Mouse (Mus musculus) cerebellum, adult 18-20 months (tissue): ENCODE measurements around the gene Gon4l.
"Not testable (repeated sequence)": the region's sequence is repeated elsewhere in the genome, so short reads cannot be mapped to it uniquely, and the experiment has no call there.

Source experiments
- DNase-seq, 2 experiments: peaks; one replicate each; pipeline ENCODE4 v3.0.0; 2021

The Gon4l gene

GRCm38 (mm10) chr3:88834951-88835491 is at the start of gene Gon4l:
TSS of gene Gon4l (plus strand) at chr3:88835231.
- peak; percentile 25 to 50 for DNase-seq

GRCm38 (mm10) chr3:88786323-88786722 is 48.7 kb upstream of the Gon4l start:
- DNase-seq, result not testable (repeated sequence)

- DNase-seq, result not testable (repeated sequence)
These were observed 48.2 kb upstream of the Gon4l start for GRCm38 (mm10) chr3:88786805-88787204.

GRCm38 (mm10) chr3:88788033-88788432 is 47.0 kb upstream of the Gon4l start:
- DNase-seq, result not testable (repeated sequence)

- DNase-seq, result not testable (repeated sequence)
These were observed 37.5 kb upstream of the Gon4l start for GRCm38 (mm10) chr3:88797507-88797906.

GRCm38 (mm10) chr3:88803910-88804540 is 31.0 kb upstream of the Gon4l start:
- DNase-seq, result no peak

- DNase-seq, result no peak
These were observed 9.3 kb upstream of the Gon4l start for GRCm38 (mm10) chr3:88825710-88826109.

GRCm38 (mm10) chr3:88827231-88827630 is 7.8 kb upstream of the Gon4l start:
- no peak for DNase-seq

- peak; percentile 80 to 82 for DNase-seq
These were observed 3.6 kb upstream of the Gon4l start for GRCm38 (mm10) chr3:88831177-88832121.

- DNase-seq, result peak; percentile 70 to 77
These were observed 2.6 kb upstream of the Gon4l start for GRCm38 (mm10) chr3:88832388-88832787.

GRCm38 (mm10) chr3:88849172-88849571 is 14.1 kb downstream of the Gon4l start:
- no peak for DNase-seq

GRCm38 (mm10) chr3:88855837-88856236 is 20.8 kb downstream of the Gon4l start:
- DNase-seq, result no peak

- no peak for DNase-seq
These were observed 27.1 kb downstream of the Gon4l start for GRCm38 (mm10) chr3:88862129-88862528.

GRCm38 (mm10) chr3:88866735-88867134 is 31.7 kb downstream of the Gon4l start:
- DNase-seq, result not testable (repeated sequence)

- not testable (repeated sequence) for DNase-seq
These were observed 32.1 kb downstream of the Gon4l start for GRCm38 (mm10) chr3:88867177-88867576.

- DNase-seq, result not testable (repeated sequence)
These were observed 33.4 kb downstream of the Gon4l start for GRCm38 (mm10) chr3:88868449-88868848.

- not testable (repeated sequence) for DNase-seq
These were observed 47.5 kb downstream of the Gon4l start for GRCm38 (mm10) chr3:88882536-88882935.

GRCm38 (mm10) chr3:88893011-88893410 is 58.0 kb downstream of the Gon4l start:
- not testable (repeated sequence) for DNase-seq

GRCm38 (mm10) chr3:88904803-88905202 is 69.8 kb downstream of the Gon4l start:
- DNase-seq, result no peak

- DNase-seq, result no peak
These were observed 70.2 kb downstream of the Gon4l start for GRCm38 (mm10) chr3:88905209-88905608.

- no peak for DNase-seq
These were observed 70.7 kb downstream of the Gon4l start for GRCm38 (mm10) chr3:88905741-88906140.

- no peak for DNase-seq
These were observed 71.5 kb downstream of the Gon4l start for GRCm38 (mm10) chr3:88906393-88907159.

- DNase-seq, result no peak
These were observed 77.6 kb downstream of the Gon4l start for GRCm38 (mm10) chr3:88912585-88912984.
